ENCODE assay signal across 8 mouse cellular contexts in genomic region chr13:69252335-69252734, GRCm38 (mm10).
DNase-seq lines count a peak whose midpoint lies in the region; ATAC-seq lines count a peak whose summit lies in the region.

No protein-coding gene starts in this region.

- no peak overlapping the region for H3K9ac ChIP-seq in forebrain, embryonic 12.5 days

- H3K4me2 ChIP-seq in forebrain, embryonic 12.5 days, result no peak overlapping the region

- H3K4me3 ChIP-seq in forebrain, embryonic 12.5 days (replicated peaks), result no peak overlapping the region

- 86% methylated on average over 10 of the region's 10 CpGs for WGBS in forebrain, embryonic 12.5 days

- peak; percentile 20 for DNase-seq in adrenal gland, postnatal 10 days
- DNase-seq in adrenal gland, postnatal 4 days (ENCODE audit: low spot score in 2 of 2), result no peak
- DNase-seq in left cerebral cortex, postnatal 14 days (ENCODE audit: low spot score in 2 of 2), result peak; percentile 34 to 42
- DNase-seq in left cerebral cortex, adult 8-10 months (ENCODE audit: low spot score in 2 of 2), result no peak
- DNase-seq in lung, postnatal 4 days, result peak; percentile 16 to 63
- DNase-seq in B cell, adult 2 months, result no peak
- DNase-seq in ovary, postnatal 10 days (ENCODE audit: low spot score), result no peak

- peak; percentile 39; the same call in 1 of the 2 replicates for ATAC-seq in forebrain, embryonic 12.5 days (ENCODE audit: low FRiP score)

- H3K36me3 ChIP-seq in forebrain, embryonic 12.5 days (replicated peaks), result no peaks in the 10 kb centered on the region

- no peaks in the 10 kb centered on the region for H3K27me3 ChIP-seq in forebrain, embryonic 12.5 days

- H3K27ac ChIP-seq in forebrain, embryonic 12.5 days, result no peak overlapping the region

- intact Hi-C loops in left cerebral cortex, postnatal 14 days (cut with DNase I), result no loop called here

- no peaks in the 10 kb centered on the region for H3K4me1 ChIP-seq in forebrain, embryonic 12.5 days

- no peaks in the 10 kb centered on the region for H3K9me3 ChIP-seq in forebrain, embryonic 12.5 days

Comparison
In these comparisons a context has a peak if more than half of its experiments do, and no peak if none do; other contexts are left out.
1. DNase-seq: peak in adrenal gland, postnatal 10 days (single experiment), left cerebral cortex, postnatal 14 days (2 of 2) and lung, postnatal 4 days (2 of 2); none in adrenal gland, postnatal 4 days (0 of 2), left cerebral cortex, adult 8-10 months (0 of 2), B cell, adult 2 months (0 of 2) and ovary, postnatal 10 days (single experiment).